Mouse (Mus musculus) frontal cortex, adult (tissue): ENCODE measurements around the gene Lcn8.
"Not testable (repeated sequence)": the region's sequence is repeated elsewhere in the genome, so short reads cannot be mapped to it uniquely, and the experiment has no call there.

ENCODE experiments used
- ATAC-seq: cut with Nextera tagmentation; 2 replicates; pipeline ENCODE4 v1.9.2; 2017; ENCODE audit warnings: mild to moderate bottlenecking, moderate library complexity, mixed read lengths; ENCODE audit not compliant: low TSS enrichment

The Lcn8 gene

DNA sequence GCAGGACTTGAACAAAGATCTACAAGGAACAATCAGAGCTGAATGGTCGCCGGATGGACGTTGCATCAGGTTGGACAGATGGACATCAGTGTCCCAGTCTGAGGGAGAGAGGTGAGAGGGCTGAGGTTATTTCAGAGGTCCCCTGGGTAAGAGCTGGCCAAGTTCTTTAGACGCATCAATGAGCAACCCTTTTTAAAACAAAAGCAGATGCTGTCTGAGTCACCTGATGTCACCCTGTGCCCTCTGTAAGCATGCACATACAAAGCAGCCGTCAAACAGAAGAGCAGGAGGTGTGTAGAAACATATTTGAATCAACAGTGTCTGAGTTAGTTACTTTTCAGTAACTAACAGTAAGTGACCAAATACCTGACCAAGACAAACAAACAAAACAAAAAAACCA is 11.2 kb downstream of the Lcn8 start:
- ATAC-seq = no peak

DNA sequence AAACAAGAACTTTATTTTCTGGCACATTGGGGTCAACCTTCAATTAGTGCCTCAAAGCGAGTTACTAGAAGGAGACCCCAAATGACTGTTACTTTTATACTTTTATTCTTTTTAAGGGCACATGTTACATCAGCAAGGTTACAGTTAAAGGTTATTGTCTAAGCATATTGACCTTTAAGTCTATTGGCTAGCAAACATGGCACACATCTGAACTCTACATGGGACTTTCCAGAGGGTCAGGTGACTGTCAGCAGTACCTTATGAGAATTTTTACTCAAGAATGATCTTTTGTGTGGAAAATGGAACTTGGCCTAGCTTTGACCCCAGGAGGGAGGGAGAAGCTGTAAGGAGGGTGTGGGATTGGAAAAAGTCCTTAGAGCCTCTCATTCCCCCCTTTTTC is 13.6 kb downstream of the Lcn8 start:
- ATAC-seq = no peak

DNA sequence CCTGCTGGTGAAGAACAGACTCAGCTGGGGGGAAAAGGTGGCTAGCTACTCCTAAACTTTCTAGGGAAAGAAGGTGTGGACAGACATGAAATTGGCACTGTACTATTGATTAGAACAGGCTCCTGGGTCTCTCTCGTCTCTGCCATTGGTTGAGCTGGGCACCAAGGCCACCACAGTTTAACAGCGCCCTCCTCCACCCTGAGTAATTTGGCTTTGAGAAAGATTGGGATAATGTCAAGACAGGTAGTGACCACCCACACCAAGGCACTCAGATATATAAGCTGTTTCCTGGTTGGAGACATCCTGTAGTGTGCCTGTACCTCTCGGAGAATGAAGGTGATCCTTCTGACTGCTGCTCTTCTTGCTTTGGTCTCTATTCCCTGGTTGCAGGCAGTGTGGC is 23.6 kb downstream of the Lcn8 start, which contains the start of gene Lcn6:
Lcn6 (plus strand) TSS at position 301 of the 400 bp plus-strand sequence.
- ATAC-seq = no peak

DNA sequence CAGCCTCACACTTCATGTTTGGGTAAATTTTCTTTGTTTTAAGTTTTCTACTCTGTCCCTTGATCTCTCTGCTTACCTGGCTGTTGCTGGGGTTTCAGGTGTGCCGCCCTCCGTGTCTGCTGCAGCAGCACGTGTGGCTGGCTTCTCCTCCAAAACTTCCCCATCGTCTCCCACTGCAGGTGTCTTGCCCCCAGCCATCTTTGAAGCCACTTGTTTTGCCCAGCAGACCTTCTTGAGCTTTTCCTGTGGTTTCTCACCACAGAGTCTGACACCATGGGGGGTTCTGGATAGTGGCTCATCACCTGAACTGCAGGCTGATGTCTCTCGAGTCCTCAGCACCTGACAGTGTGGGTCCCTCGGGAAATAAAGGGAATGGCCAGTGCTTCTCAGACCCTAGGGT is 26.6 kb downstream of the Lcn8 start:
- no peak for ATAC-seq

DNA sequence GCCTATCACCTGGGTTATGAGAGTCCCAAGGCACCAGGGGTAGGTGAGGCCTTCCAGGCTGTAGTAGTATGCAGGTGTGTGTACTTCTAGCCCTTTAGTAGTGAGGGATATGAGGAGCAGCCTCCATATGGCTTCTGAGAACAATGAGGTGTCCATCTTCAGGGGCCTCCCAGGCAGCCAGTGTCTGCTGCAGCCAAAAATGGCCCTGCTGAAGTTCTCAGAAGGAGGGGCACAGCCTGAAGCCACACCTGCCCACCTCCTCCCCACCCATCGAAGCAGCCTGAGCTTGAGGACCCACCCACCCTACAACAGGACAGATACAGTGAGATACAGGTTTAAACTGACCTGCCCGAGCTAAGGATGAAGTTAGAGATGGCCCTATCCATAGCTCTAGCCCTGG is 29.5 kb downstream of the Lcn8 start, which contains the start of gene Lcn10:
Lcn10 (plus strand) TSS at position 301 of the 400 bp plus-strand sequence.
- no peak for ATAC-seq

DNA sequence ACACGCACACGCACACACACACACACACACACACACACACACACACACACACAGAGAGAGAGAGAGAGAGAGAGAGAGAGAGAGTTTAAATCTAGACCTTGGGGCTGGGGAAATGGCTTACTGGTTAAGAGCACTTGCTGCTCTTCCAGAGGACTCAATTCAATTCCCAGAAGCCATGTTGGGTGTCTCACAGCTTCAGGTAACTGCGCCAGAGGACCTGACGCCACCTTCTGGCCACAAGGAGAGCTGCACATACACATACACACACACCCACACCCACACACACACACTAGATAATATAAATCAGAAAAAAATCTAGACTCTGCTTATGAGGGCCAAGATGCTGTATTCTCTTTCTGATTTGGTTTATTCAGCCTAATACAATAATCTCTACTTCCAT is 34.0 kb downstream of the Lcn8 start:
- no peak for ATAC-seq

DNA sequence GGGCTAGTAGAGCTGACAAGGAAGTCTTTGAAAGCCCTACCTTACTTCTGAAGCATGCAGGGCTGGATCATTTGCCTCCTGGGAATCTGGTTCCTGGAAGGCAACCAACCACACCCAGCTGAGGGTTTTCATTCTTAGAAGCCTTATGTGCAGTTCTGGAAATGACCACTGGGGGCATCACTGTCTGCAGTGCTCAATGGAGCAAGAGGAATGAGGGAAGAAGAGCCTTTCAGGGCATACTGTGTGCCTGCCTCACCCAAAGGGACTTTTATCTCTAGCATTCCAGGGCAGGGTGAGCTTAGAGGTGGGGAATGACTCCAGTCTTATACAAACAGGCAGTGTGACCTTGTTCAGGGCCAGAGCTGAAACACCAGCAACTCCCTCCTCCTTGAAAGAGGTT is 41.7 kb downstream of the Lcn8 start:
- ATAC-seq = no peak; the same call in 1 of the 2 replicates

DNA sequence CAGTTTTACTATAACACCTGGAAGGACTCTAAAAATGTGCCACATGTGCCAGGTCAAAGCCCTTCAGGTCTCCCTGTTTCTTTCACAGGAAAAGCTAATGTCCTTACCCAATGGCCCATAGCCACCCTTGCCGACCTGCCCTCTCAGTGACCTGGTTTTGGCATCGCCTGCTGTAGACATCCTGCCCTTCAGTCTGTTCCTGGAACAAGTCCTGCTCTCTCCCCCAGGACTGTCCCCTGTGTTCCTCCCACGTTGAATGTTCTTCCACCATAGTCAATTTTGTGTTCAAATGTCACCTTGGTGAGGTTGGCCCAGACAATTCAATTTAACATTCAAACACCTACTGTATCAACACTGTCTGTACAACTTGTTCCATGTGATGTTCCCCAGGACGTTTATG is 44.0 kb downstream of the Lcn8 start:
- ATAC-seq = no peak

DNA sequence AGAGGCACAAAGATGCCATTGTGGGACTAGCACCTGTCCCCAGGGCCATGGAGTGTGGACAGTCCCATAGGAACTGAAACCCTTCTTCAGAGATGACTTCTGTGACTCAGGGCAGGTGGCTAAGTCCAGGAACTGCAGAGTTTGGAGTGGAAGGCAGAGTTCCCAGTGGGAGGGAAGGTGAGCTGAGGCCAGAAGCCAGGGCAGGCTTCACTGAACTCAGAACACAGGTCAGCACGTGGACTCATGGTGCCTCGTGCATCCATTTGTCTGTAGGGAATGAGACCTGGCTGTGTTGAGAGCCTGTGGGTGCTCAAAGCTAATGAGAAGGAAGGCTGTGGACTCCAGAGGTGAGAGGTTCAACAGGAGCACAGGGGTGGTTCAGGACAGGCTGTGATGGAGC is 45.8 kb downstream of the Lcn8 start:
- ATAC-seq = no peak

DNA sequence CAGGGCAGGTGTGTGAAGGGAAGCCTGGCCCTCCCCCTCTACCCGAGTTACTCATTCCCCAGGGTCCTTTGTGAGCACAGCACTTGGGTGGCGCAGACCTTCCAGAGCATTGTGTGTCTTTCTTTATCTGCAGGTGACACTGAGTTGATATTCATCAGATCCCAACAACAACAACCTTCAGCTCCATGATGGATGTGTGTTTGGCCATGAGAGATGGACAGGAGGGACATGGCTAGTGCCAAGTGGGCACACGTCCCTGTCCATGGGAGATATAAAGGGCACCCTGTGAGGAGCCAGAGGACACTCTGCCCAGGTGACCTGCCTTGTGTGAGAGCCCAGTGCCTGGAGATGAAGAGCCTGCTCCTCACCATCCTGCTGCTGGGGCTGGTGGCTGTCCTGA is 46.8 kb downstream of the Lcn8 start, which contains the start of gene Obp2a:
Obp2a (plus strand) TSS at position 301 of the 400 bp plus-strand sequence.
- not testable (repeated sequence) for ATAC-seq

DNA sequence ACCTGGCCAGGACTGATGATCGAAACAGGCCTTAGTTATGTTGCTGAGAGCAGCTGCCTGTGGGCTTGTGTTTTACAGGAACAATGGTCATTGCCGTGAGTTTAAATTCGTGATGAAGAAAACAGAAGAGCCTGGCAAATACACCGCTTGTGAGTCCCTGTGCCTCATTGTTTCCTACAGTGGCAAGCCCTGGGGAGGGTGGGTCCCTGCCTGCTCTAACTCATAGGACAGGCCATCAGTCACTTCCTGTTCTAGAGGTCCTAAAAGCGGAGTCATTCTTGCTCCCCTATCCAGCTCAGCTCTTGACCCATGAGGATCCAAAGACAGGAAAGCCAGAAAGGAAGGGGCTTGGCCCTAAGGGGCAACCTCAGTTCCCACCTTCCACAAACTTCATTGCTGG is 48.1 kb downstream of the Lcn8 start:
- ATAC-seq = no peak

DNA sequence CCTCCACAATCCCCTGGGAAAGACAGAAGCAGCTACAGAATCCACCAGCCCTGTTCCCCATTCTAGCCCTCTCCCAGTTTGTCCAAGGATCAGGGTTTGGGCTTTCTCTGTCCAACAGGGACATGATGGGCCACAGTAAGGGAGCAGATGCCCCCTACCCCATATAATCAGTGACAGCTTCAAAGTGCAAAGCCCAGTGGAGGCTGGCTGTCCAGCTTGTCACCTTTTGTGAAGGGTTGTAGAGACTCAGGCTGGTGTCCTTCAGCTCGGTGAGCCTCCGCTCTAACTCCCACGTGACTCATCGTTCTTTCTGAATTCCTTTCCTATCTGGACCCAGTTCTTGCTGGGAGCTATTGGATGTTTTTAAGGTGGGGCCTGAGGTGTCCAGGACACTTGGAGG is 50.8 kb downstream of the Lcn8 start:
- no peak for ATAC-seq
